Mouse (Mus musculus) mouse trophoblast stem cell (cell line): ENCODE data around the gene Focad.

Source experiments
- in situ Hi-C, 2 experiments: fragments of 300-500 bp; cut with MseI, MboI; formaldehyde crosslinking; loops; 2 replicates in 1 of 2; 3 replicates in 1 of 2; pipeline ENCODE4 v1.15.1; 2025

Gene Focad

GRCm38 (mm10) chr4:88094062-88094767 lies at the start of gene Focad:
TSS of gene Focad (plus strand) at chr4:88094629.
- in situ Hi-C loops: no loop called here

GRCm38 (mm10) chr4:88045151-88045550 lies 49.3 kb upstream of the Focad start:
- in situ Hi-C loops: loop anchor here in 1 of 2 experiments (25.0 kb wide), 1 partner anchor 492 kb away; no protein-coding TSS in a partner anchor

GRCm38 (mm10) chr4:88046280-88046679 lies 48.1 kb upstream of the Focad start:
- in situ Hi-C loops: loop anchor here in 1 of 2 experiments (25.0 kb wide), 1 partner anchor 491 kb away; no protein-coding TSS in a partner anchor

- in situ Hi-C loops: no loop called here
These were observed 19.0 kb upstream of the Focad start for GRCm38 (mm10) chr4:88075388-88075787.

- in situ Hi-C loops: no loop called here
These were observed 15.4 kb upstream of the Focad start for GRCm38 (mm10) chr4:88078983-88079382.

- in situ Hi-C loops: no loop called here
These were observed 13.0 kb upstream of the Focad start for GRCm38 (mm10) chr4:88081417-88081816.

- in situ Hi-C loops: no loop called here
These were observed 12.5 kb upstream of the Focad start for GRCm38 (mm10) chr4:88081885-88082284.

GRCm38 (mm10) chr4:88082381-88082780 lies 12.0 kb upstream of the Focad start:
- in situ Hi-C loops: no loop called here

GRCm38 (mm10) chr4:88083781-88084180 lies 10.6 kb upstream of the Focad start:
- in situ Hi-C loops: no loop called here

GRCm38 (mm10) chr4:88090316-88090715 lies 4.1 kb upstream of the Focad start:
- in situ Hi-C loops: no loop called here

- in situ Hi-C loops: no loop called here
These were observed 465 bp downstream of the Focad start for GRCm38 (mm10) chr4:88094768-88095420.

GRCm38 (mm10) chr4:88095693-88096092 lies 1.3 kb downstream of the Focad start:
- in situ Hi-C loops: no loop called here

- in situ Hi-C loops: no loop called here
These were observed 14.2 kb downstream of the Focad start for GRCm38 (mm10) chr4:88108585-88108984.

- in situ Hi-C loops: no loop called here
These were observed 22.9 kb downstream of the Focad start for GRCm38 (mm10) chr4:88117331-88117730.

- in situ Hi-C loops: no loop called here
These were observed 23.5 kb downstream of the Focad start for GRCm38 (mm10) chr4:88117942-88118341.

- in situ Hi-C loops: no loop called here
These were observed 24.4 kb downstream of the Focad start for GRCm38 (mm10) chr4:88118750-88119395.

GRCm38 (mm10) chr4:88120091-88120490 lies 25.7 kb downstream of the Focad start:
- in situ Hi-C loops: no loop called here

- in situ Hi-C loops: no loop called here
These were observed 28.0 kb downstream of the Focad start for GRCm38 (mm10) chr4:88122472-88122871.

GRCm38 (mm10) chr4:88135936-88136335 lies 41.5 kb downstream of the Focad start:
- in situ Hi-C loops: no loop called here

GRCm38 (mm10) chr4:88136528-88136927 lies 42.1 kb downstream of the Focad start:
- in situ Hi-C loops: no loop called here

- in situ Hi-C loops: no loop called here
These were observed 44.0 kb downstream of the Focad start for GRCm38 (mm10) chr4:88138366-88138917.

- in situ Hi-C loops: no loop called here
These were observed 55.0 kb downstream of the Focad start for GRCm38 (mm10) chr4:88149462-88149861.
